Mouse (Mus musculus) kidney, adult 2 months (tissue): ENCODE results near the gene Iqsec1.

Source experiments
- CTCF ChIP-seq: fragments of 200-500 bp; conservative IDR thresholded peaks from 2 replicates; pipeline ENCODE4 v1.5.1; 2011; ENCODE audit warnings: low read depth, mild to moderate bottlenecking, control low read depth, low read length, moderate library complexity, mixed read lengths; ENCODE audit not compliant: insufficient read depth, insufficient read length
- POLR2A ChIP-seq: fragments of 200-500 bp; IDR thresholded peaks from one replicate; pipeline ENCODE4 v1.6.1; 2011; ENCODE audit warnings: low read depth, low read length, control low read depth

- no peak for TF ChIP-seq CTCF
- no peak for TF ChIP-seq POLR2A
Measured at GRCm38 (mm10) chr6:90802604-90803003, 185.9 kb downstream of the Iqsec1 start.
